Mouse (Mus musculus) left cerebral cortex, postnatal 10 days (tissue): Measurements from ENCODE around the gene Tab1. TPM values are rescaled to one million over a fixed set of nuclear protein-coding genes. Genes with fewer than 3 reads are reported as not detected.

ENCODE experiments used
- DNase-seq, 2 experiments: peaks; one replicate each; pipeline ENCODE4 v3.0.0; 2021 to 2022; ENCODE audit warnings: low spot score in 2 of 2, mixed read lengths in 1 of 2; ENCODE audit errors: extremely low spot score in 1 of 2
- intact Hi-C: fragments of 180-260 bp; cut with DNase I; formaldehyde crosslinking; loops from one replicate; pipeline ENCODE4 v1.15.1; 2025
- total RNA-seq, 2 experiments: library from RNA; stranded (reverse); gene quantifications; 2 replicates each; pipeline ENCODE4 v1.2.3; 2021

Gene Tab1
- total RNA-seq, 2 experiments from 2014 or later: 26.8 to 32.5 TPM

GRCm38 (mm10) chr15:80131421-80131820 is 1.5 kb upstream of the Tab1 start:
- no peak for DNase-seq
- intact Hi-C loops: no loop called here

- intact Hi-C loops: loop anchor here (2.0 kb wide), 1 partner anchor 42 kb away; the partner anchor contains the start of genes Rpl3 and Syngr1
- DNase-seq: no peak
Observed at GRCm38 (mm10) chr15:80132452-80132851, 475 bp upstream of the Tab1 start.

- no peak for DNase-seq
- intact Hi-C loops: loop anchor here (2.0 kb wide), 1 partner anchor 43 kb away; the partner anchor contains the start of genes Rpl3 and Syngr1
Observed at GRCm38 (mm10) chr15:80133682-80134449, 939 bp downstream of the Tab1 start.

GRCm38 (mm10) chr15:80134450-80134847 is 1.5 kb downstream of the Tab1 start:
- no peak for DNase-seq
- intact Hi-C loops: no loop called here

- DNase-seq: no peak
- intact Hi-C loops: no loop called here
Observed at GRCm38 (mm10) chr15:80135499-80135898, 2.6 kb downstream of the Tab1 start.

- DNase-seq: no peak
- intact Hi-C loops: no loop called here
Observed at GRCm38 (mm10) chr15:80136645-80137044, 3.7 kb downstream of the Tab1 start.

GRCm38 (mm10) chr15:80137945-80138791 is 5.2 kb downstream of the Tab1 start:
- intact Hi-C loops: no loop called here
- DNase-seq: peak; percentile 34 to 57

GRCm38 (mm10) chr15:80140302-80140701 is 7.4 kb downstream of the Tab1 start:
- no peak for DNase-seq
- intact Hi-C loops: no loop called here

GRCm38 (mm10) chr15:80140878-80141277 is 8.0 kb downstream of the Tab1 start:
- intact Hi-C loops: no loop called here

GRCm38 (mm10) chr15:80142130-80142529 is 9.2 kb downstream of the Tab1 start:
- no peak for DNase-seq
- intact Hi-C loops: no loop called here

More at GRCm38 (mm10) chr15:80140878-80141277, 8.0 kb downstream of the Tab1 start:
- no peak for DNase-seq

GRCm38 (mm10) chr15:80143760-80144159 is 10.8 kb downstream of the Tab1 start:
- DNase-seq: no peak
- intact Hi-C loops: no loop called here

- DNase-seq: no peak
- intact Hi-C loops: no loop called here
Observed at GRCm38 (mm10) chr15:80145397-80145796, 12.5 kb downstream of the Tab1 start.

- no peak for DNase-seq
- intact Hi-C loops: no loop called here
Observed at GRCm38 (mm10) chr15:80146153-80146552, 13.2 kb downstream of the Tab1 start.

- intact Hi-C loops: no loop called here
- no peak for DNase-seq
Observed at GRCm38 (mm10) chr15:80147090-80147489, 14.2 kb downstream of the Tab1 start.

- intact Hi-C loops: no loop called here
- no peak for DNase-seq
Observed at GRCm38 (mm10) chr15:80147511-80147910, 14.6 kb downstream of the Tab1 start.

- intact Hi-C loops: no loop called here
- no peak for DNase-seq
Observed at GRCm38 (mm10) chr15:80148565-80148964, 15.6 kb downstream of the Tab1 start.

- no peak for DNase-seq
- intact Hi-C loops: no loop called here
Observed at GRCm38 (mm10) chr15:80149517-80149916, 16.6 kb downstream of the Tab1 start.

- intact Hi-C loops: no loop called here
- no peak for DNase-seq
Observed at GRCm38 (mm10) chr15:80152663-80153062, 19.7 kb downstream of the Tab1 start.

GRCm38 (mm10) chr15:80153757-80154156 is 20.8 kb downstream of the Tab1 start:
- intact Hi-C loops: no loop called here
- DNase-seq: no peak

- intact Hi-C loops: no loop called here
- no peak for DNase-seq
Observed at GRCm38 (mm10) chr15:80155707-80156106, 22.8 kb downstream of the Tab1 start.
